Mouse (Mus musculus): ENCODE results near the gene Smco3.
"Not testable (repeated sequence)": the region's sequence is repeated elsewhere in the genome, so short reads cannot be mapped to it uniquely, and the experiment has no call there.

Gene Smco3

DNA sequence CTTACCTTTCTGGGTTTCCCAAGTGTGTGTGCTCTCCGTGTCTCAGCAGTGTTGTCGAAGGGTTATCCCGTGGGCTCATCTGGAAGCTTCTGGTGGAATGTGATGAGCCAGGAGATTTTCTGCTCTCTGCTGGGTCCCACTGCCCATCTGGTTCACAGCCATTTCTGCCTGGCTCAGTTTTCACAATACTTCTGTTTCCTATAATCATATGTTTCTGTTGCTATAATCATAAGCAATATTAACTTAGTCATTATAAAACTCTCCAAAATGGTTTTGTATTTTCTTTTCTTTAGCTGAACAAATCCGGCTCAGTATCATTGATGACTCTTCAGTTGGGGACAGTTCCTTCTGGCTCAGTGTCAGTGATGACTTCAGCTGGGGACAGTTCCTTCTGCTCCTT lies at the start of gene Smco3:
Gene Smco3, minus strand, starts transcription at position 101 of the 400 bp plus-strand sequence.
- DNase-seq, result peak; percentile 51

- DNase-seq, result not testable (repeated sequence)
These were observed 49.5 kb upstream of the Smco3 start for GRCm38 (mm10) chr6:136884766-136885165.

DNA sequence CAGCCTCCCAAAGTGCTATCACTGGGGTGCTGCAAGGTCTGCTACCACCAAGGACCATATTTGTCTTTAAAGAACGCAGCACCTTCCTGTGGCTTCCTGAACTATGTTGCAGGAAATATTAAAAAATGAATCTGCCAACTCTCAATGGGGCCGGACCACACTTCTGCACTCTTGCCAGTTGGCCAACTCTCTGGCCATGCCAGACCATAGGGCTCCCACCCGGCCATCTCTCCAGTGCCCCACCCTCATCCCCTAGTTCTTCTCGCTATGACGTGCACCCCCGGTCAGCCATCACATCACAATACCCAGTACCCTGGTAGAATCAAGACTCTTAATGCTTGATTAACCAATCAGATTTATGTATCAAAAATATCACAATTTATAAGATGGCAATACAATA lies 48.7 kb upstream of the Smco3 start:
- DNase-seq, result peak; percentile 91

GRCm38 (mm10) chr6:136883431-136883915 lies 48.2 kb upstream of the Smco3 start:
- DNase-seq, result peak; percentile 93

GRCm38 (mm10) chr6:136881678-136882077 lies 46.4 kb upstream of the Smco3 start:
- DNase-seq, result no peak

- DNase-seq, result peak; percentile 98
These were observed 40.4 kb upstream of the Smco3 start, which contains the start of gene Mgp for GRCm38 (mm10) chr6:136875670-136876069. Gene Mgp (minus strand): TSS chr6:136875823.

- peak; percentile 91 for DNase-seq
These were observed 39.3 kb upstream of the Smco3 start for GRCm38 (mm10) chr6:136874599-136874998.

GRCm38 (mm10) chr6:136868921-136869320 lies 33.7 kb upstream of the Smco3 start:
- no peak for DNase-seq

- DNase-seq, result no peak
These were observed 30.9 kb upstream of the Smco3 start for GRCm38 (mm10) chr6:136866150-136866549.

DNA sequence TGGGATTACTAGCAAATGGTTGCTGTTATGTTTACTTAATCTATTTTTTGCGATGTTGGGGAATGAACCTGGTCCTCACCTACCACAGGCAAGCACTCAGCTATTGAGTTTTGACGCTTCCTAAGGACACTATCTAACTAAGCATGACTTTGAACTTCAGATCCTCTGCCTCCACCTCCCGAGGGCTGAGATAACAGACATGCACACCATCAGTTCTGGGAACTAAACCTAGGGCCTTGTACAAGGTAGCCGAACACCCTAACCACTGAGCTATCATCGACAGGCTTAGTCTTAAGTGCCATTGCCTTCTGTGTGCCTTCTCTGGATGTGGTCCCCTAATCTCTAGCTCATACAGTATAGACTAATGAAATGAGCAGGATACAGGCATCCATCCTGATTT lies 30.1 kb upstream of the Smco3 start:
- no peak for DNase-seq

DNA sequence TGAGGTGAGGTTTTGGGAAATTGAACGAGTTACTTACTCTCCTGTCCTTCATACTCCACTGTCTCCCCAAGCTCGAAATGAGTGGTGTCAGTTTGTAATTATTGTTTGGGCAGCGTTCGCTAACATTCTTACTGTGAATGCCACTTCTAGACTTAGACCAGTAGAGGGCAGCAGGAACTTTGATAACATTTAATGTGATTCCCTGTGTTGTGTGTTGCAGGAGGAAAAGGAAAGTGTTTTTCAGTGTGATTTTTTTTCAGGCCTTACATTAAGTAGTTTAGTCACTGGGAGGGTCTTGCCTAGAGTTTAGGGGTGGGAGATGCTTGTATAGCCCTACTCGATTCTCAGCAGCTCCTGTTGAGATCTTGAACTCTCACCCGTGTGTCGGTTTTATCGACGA lies 25.8 kb upstream of the Smco3 start:
- DNase-seq, result no peak

GRCm38 (mm10) chr6:136858420-136858819 lies 23.2 kb upstream of the Smco3 start:
- no peak for DNase-seq

- peak; percentile 98 for DNase-seq
These were observed 22.6 kb upstream of the Smco3 start for GRCm38 (mm10) chr6:136857873-136858260.

DNA sequence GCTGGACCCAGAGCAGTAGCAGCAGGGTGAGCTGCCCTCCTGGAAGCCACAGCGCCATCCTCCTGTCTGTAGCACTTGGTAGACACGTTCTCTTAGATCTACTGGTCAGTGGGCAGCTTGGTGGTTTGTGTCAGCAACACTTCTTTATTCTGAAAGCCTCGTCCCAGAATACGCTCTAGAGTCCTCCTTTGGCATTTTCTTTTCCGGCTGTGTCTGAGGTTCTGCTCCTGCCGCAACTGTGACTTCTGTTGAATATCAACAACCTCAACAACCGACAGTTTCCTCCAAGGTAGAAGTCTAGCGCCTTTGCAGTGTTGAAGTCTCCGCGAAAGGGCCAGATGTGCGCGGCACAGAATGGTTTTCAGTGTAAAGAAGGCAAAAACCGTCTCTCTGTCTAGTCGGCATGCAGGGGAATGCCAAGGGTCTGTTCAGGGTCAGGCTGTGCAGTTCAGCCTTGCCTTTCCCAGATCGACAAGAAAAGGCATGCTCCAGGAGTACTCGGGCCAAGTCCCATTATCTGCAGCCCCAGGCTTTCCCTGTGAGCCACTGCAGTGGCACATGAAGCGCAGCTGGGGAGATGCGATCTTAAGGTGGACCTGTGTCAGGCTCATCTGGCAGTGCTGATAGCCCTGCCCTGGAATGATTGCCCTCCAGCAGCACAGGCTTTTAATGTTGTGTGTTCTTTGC lies 22.1 kb upstream of the Smco3 start, which contains the start of gene Art4:
Gene Art4, minus strand, starts transcription at position 548 of the 687 bp plus-strand sequence.
- DNase-seq, result peak; percentile 96

- DNase-seq, result peak; percentile 94
These were observed 20.9 kb upstream of the Smco3 start for GRCm38 (mm10) chr6:136856071-136856636.

DNA sequence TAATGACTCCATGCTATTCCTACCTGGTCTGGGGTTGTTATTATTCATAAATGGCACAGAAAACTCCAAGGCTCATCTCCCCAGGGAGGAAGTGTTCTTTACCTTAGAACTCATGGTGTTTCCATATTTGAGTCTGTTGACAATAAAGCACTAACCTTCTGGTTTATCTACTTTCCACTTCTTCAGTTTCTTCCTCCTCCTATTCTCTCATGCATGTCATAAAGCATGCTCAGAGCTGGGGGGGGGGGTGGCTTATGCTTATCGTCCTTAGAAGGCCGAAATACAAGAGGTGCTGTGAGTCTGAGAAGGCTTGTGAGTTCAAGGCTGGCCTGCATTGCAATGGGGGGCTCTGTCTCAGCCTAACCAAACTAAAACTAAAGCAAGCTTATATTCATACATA lies 19.9 kb upstream of the Smco3 start:
- DNase-seq, result no peak

DNA sequence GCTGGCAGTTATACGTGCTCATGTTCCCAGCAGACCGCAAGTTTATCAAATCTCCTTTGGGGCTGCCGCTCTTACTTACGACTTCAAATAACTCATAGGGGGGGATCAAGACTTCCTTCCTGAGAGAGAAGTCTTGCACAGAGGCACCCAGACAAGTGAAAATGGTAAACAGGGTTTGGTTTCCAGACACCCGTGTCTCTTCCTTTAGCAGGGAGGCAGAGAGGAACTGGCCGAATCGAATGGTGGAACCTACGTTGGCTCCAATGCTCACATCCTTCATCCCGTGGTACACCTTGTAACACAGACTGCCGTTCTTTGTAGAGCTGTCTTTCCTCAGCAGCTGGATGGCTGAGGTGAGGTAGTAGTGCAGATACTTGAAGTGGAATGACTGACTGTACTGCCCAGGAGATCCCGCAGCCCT lies 19.1 kb upstream of the Smco3 start:
- DNase-seq, result no peak

- DNase-seq, result no peak
These were observed 17.5 kb upstream of the Smco3 start for GRCm38 (mm10) chr6:136852762-136853161.

GRCm38 (mm10) chr6:136852348-136852747 lies 17.1 kb upstream of the Smco3 start:
- DNase-seq, result no peak

DNA sequence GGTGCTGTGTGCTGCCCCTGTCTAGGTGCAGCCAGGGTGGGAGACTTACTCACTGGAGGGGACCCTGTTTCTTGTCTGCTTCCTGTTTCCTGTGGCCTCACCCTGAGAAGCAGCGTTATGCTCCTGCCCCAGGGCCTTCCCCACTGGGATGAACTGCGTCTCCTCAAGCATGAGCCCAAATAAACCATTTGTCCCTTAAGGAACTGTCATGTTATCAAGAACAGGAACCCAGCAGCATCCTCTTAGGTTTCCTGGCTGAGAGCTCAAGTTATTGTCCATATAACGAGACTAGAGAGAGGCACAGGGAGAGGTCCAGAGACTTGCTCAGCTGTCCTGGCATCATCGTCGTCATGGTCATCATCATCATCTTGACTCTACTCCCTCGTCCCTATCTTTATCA lies 15.0 kb upstream of the Smco3 start:
- peak; percentile 67 for DNase-seq

- DNase-seq, result no peak
These were observed 13.7 kb upstream of the Smco3 start for GRCm38 (mm10) chr6:136848971-136849370.

- no peak for DNase-seq
These were observed 13.1 kb upstream of the Smco3 start for GRCm38 (mm10) chr6:136848399-136848798.

GRCm38 (mm10) chr6:136847790-136848189 lies 12.5 kb upstream of the Smco3 start:
- DNase-seq, result peak; percentile 95

GRCm38 (mm10) chr6:136847267-136847666 lies 12.0 kb upstream of the Smco3 start:
- DNase-seq, result peak; percentile 70

Data from heart, adult 11 months (tissue).